Comparison of ENCODE assay signal across 25 mouse cellular contexts in the genomic region with DNA sequence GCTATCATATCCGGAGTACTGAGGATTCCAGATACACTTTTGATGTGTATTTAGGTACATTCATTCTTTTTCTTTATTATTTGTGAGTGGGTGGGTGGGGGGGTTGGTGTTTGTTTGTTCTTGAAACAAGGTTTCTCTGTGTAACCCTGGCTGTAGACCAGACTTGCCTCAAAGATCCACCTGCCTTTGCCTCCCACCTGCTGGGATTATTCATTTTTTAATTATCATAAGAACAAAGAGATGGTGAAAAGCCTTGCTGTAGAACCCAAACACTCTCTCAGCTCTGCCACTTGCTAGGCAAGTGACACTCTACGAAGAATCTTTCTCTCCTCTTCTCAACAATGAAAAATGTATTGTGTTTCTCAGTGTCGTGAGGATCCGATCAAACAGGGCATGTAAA.
"Had no signal": no experiment of that assay in that cellular context is flagged by ENCODE, and none has a peak within 500 bp of the region (broad histone marks: within the 10 kb centered on the region; RNA-seq: fewer than 3 reads in every experiment).

No protein-coding gene starts in this region.

- H3K4me1 ChIP-seq: embryonic facial prominence, embryonic 10.5 days; embryonic facial prominence, embryonic 12.5 days; embryonic facial prominence, embryonic 13.5 days; embryonic facial prominence, embryonic 15.5 days; forebrain, embryonic 10.5 days; forebrain, embryonic 12.5 days; forebrain, embryonic 13.5 days; forebrain, embryonic 15.5 days had no signal

- H3K4me3 ChIP-seq: embryonic facial prominence, embryonic 10.5 days; embryonic facial prominence, embryonic 12.5 days; embryonic facial prominence, embryonic 13.5 days; embryonic facial prominence, embryonic 15.5 days; erythroblast, embryonic 14.5 days; forebrain, embryonic 10.5 days; forebrain, embryonic 12.5 days; forebrain, embryonic 13.5 days; forebrain, embryonic 15.5 days; gastrocnemius, adult 2 months; heart, adult 2 months; heart, embryonic 10.5 days had no signal

- H3K27me3 ChIP-seq: embryonic facial prominence, embryonic 12.5 days; embryonic facial prominence, embryonic 13.5 days; embryonic facial prominence, embryonic 15.5 days; forebrain, embryonic 12.5 days; forebrain, embryonic 13.5 days; forebrain, embryonic 15.5 days had no signal

- DNase-seq: cerebellum, adult 9-11 months; cerebellum, postnatal 10 days; cerebellum, postnatal 14 days; cerebellum, postnatal 25 days; cerebellum, postnatal 36 days; embryo, embryonic 11 days; forebrain, postnatal 0 days; gastrocnemius, adult 2 months; gastrocnemius, postnatal 10 days; gastrocnemius, postnatal 14 days; gastrocnemius, postnatal 25 days; gastrocnemius, postnatal 36 days; heart, adult 11 months; heart, adult 18-20 months; heart, adult 2 months had no signal

- H3K27ac ChIP-seq: embryonic facial prominence, embryonic 10.5 days; embryonic facial prominence, embryonic 12.5 days; embryonic facial prominence, embryonic 13.5 days; embryonic facial prominence, embryonic 15.5 days; forebrain, embryonic 10.5 days; forebrain, embryonic 12.5 days; forebrain, embryonic 13.5 days; forebrain, embryonic 15.5 days; gastrocnemius, adult 2 months; heart, adult 2 months; heart, embryonic 10.5 days had no signal
